Comparison of ENCODE assay signal across 8 mouse cellular contexts in genomic region chr8:90869071-90869919, GRCm38 (mm10). TPM values are rescaled to one million over a fixed set of nuclear protein-coding genes. Genes with fewer than 3 reads are reported as not detected.
DNase-seq lines count a peak whose midpoint lies in the region; ATAC-seq and TF ChIP-seq lines count a peak whose summit lies in the region.

No protein-coding gene starts in this region.

- no peak overlapping the region for H3K9ac ChIP-seq in embryonic facial prominence, embryonic 12.5 days
- H3K9ac ChIP-seq in heart, adult 2 months (ENCODE audit: low read depth, low read length): peak overlapping the region; percentile 54
- H3K9ac ChIP-seq in limb, embryonic 11.5 days (ENCODE audit: low read length): no peak overlapping the region
- H3K9ac ChIP-seq in stomach, embryonic 14.5 days (replicated peaks; ENCODE audit: low read depth, low read length): no peak overlapping the region

- no peaks in the 10 kb centered on the region for H3K27me3 ChIP-seq in embryonic facial prominence, embryonic 12.5 days
- H3K27me3 ChIP-seq in heart, adult 2 months (ENCODE audit: control insufficient read depth, insufficient read depth, low read length): no peaks in the 10 kb centered on the region
- H3K27me3 ChIP-seq in limb, embryonic 11.5 days (ENCODE audit: control insufficient read depth, insufficient read depth, low read length): no peaks in the 10 kb centered on the region
- peaks cover 21% of the 10 kb centered on the region for H3K27me3 ChIP-seq in midbrain, embryonic 10.5 days (ENCODE audit: low read depth, poor library complexity, severe bottlenecking)
- H3K27me3 ChIP-seq in stomach, embryonic 14.5 days (ENCODE audit: control insufficient read depth, insufficient read depth, low read length): no peaks in the 10 kb centered on the region

- no peaks in the 10 kb centered on the region for H3K36me3 ChIP-seq in embryonic facial prominence, embryonic 12.5 days
- H3K36me3 ChIP-seq in heart, adult 2 months (ENCODE audit: control insufficient read depth, insufficient read depth, low read length): peaks cover 6% of the 10 kb centered on the region
- no peaks in the 10 kb centered on the region for H3K36me3 ChIP-seq in limb, embryonic 11.5 days (ENCODE audit: control insufficient read depth, insufficient read depth, low read length)
- H3K36me3 ChIP-seq in midbrain, embryonic 10.5 days: no peaks in the 10 kb centered on the region
- no peaks in the 10 kb centered on the region for H3K36me3 ChIP-seq in stomach, embryonic 14.5 days (ENCODE audit: control insufficient read depth, insufficient read depth, low read length)

- DNase-seq in cerebellum, adult 11-12 months: peak; percentile 60
- DNase-seq in cerebellum, adult 11 months: no peak
- DNase-seq in heart, adult 2 months: peak; percentile 91 to 95
- peak; percentile 83 to 85 for DNase-seq in kidney, adult 8-10 months
- DNase-seq in limb, embryonic 11.5 days (ENCODE audit: low spot score): no peak
- DNase-seq in midbrain, embryonic 10.5 days (ENCODE audit: low spot score): peak; percentile 37

- no peak overlapping the region for H3K4me3 ChIP-seq in embryonic facial prominence, embryonic 12.5 days
- peak overlapping the region; percentile 28 for H3K4me3 ChIP-seq in heart, adult 2 months
- no peak overlapping the region for H3K4me3 ChIP-seq in limb, embryonic 11.5 days (ENCODE audit: low read depth, low read length)
- peak overlapping the region; percentile 37 for H3K4me3 ChIP-seq in midbrain, embryonic 10.5 days
- no peak overlapping the region for H3K4me3 ChIP-seq in stomach, embryonic 14.5 days (ENCODE audit: low read depth, low read length)

- H3K79me2 ChIP-seq in heart, adult 2 months (replicated peaks; ENCODE audit: control insufficient read depth, insufficient read depth, low read length): no peaks in the 10 kb centered on the region

- peak overlapping the region; percentile 21 for H3K4me2 ChIP-seq in embryonic facial prominence, embryonic 12.5 days (replicated peaks)
- H3K4me2 ChIP-seq in limb, embryonic 11.5 days (ENCODE audit: low read depth, severe bottlenecking): no peak overlapping the region
- H3K4me2 ChIP-seq in stomach, embryonic 14.5 days (replicated peaks; ENCODE audit: low read depth, low read length): peak overlapping the region; percentile 13; the same call in 1 of the 2 replicates

- peak overlapping the region; percentile 72 for H3K27ac ChIP-seq in embryonic facial prominence, embryonic 12.5 days
- peak overlapping the region; percentile 85 for H3K27ac ChIP-seq in heart, adult 2 months
- H3K27ac ChIP-seq in limb, embryonic 11.5 days (replicated peaks; ENCODE audit: low read depth, low read length): peak overlapping the region; percentile 42; the same call in 1 of the 2 replicates
- H3K27ac ChIP-seq in midbrain, embryonic 10.5 days (replicated peaks): peak overlapping the region; percentile 86
- H3K27ac ChIP-seq in stomach, embryonic 14.5 days (ENCODE audit: low read length): peak overlapping the region; percentile 81

- TF ChIP-seq POLR2A in heart, adult 2 months (IDR thresholded peaks at IDR 0.05; ENCODE audit: insufficient read depth, low read depth, low read length): peak; percentile 55

- peak; percentile 90 for TF ChIP-seq EP300 in heart, adult 2 months (IDR thresholded peaks at IDR 0.05; ENCODE audit: insufficient read depth, low read depth, low read length)

- no peaks in the 10 kb centered on the region for H3K9me3 ChIP-seq in embryonic facial prominence, embryonic 12.5 days
- H3K9me3 ChIP-seq in limb, embryonic 11.5 days (ENCODE audit: control insufficient read depth, low read length): no peaks in the 10 kb centered on the region
- no peaks in the 10 kb centered on the region for H3K9me3 ChIP-seq in midbrain, embryonic 10.5 days (replicated peaks)
- H3K9me3 ChIP-seq in stomach, embryonic 14.5 days (ENCODE audit: control insufficient read depth, low read depth, low read length): no peaks in the 10 kb centered on the region

- ATAC-seq in embryonic facial prominence, embryonic 12.5 days (ENCODE audit: insufficient number of reproducible peaks, insufficient read depth, low FRiP score, low TSS enrichment): peak; percentile 68; the same call in 1 of the 2 replicates
- ATAC-seq in limb, embryonic 11.5 days (ENCODE audit: insufficient number of reproducible peaks, low FRiP score, low TSS enrichment, low read depth): no peak
- ATAC-seq in stomach, embryonic 14.5 days (ENCODE audit: insufficient number of reproducible peaks, insufficient read depth, low FRiP score, low read depth): peak; percentile 78

- peaks cover 29% of the 10 kb centered on the region for H3K4me1 ChIP-seq in embryonic facial prominence, embryonic 12.5 days
- peaks cover 25% of the 10 kb centered on the region for H3K4me1 ChIP-seq in heart, adult 2 months (ENCODE audit: control insufficient read depth, insufficient read depth, low read length)
- peaks cover 18% of the 10 kb centered on the region for H3K4me1 ChIP-seq in limb, embryonic 11.5 days (ENCODE audit: control insufficient read depth, insufficient read depth, low read length)
- H3K4me1 ChIP-seq in midbrain, embryonic 10.5 days: peaks cover 47% of the 10 kb centered on the region
- peaks cover 28% of the 10 kb centered on the region for H3K4me1 ChIP-seq in stomach, embryonic 14.5 days (ENCODE audit: control insufficient read depth, insufficient read depth, low read length)

- intact Hi-C loops in heart, adult 2 months (cut with DNase I): loop anchor here (1.0 to 2.0 kb wide), 4 partner anchors 8 to 41 kb away; partner anchors contain the start of gene Chd9

- 50% methylated on average over 18 of the region's 18 CpGs for WGBS in embryonic facial prominence, embryonic 12.5 days
- 7% methylated on average over 18 of the region's 18 CpGs for WGBS in heart, adult 2 months
- 48% methylated on average over 18 of the region's 18 CpGs for WGBS in limb, embryonic 11.5 days
- whole genome bisulfite sequencing in midbrain, embryonic 10.5 days: 57% methylated on average over 18 of the region's 18 CpGs
- WGBS in stomach, embryonic 14.5 days: 42% methylated on average over 18 of the region's 18 CpGs

- no peak for TF ChIP-seq CTCF in heart, adult 2 months (IDR thresholded peaks at IDR 0.05)

RNA-seq across cellular contexts. Expression of gene Chd9, which starts 41.1 kb away (rescaled TPM):
- polyA plus RNA-seq in embryonic facial prominence, embryonic 12.5 days (2016; fragmentation: Nextera tagmentation; extraction: Ambion mirVana): 65.3 and 67.2 TPM in 2 replicates
- total RNA-seq in heart, adult 2 months (2021): 10 to 100 TPM; 43.5 to 49.7 TPM
- 54.4 and 54.6 TPM in 2 replicates for polyA plus RNA-seq in heart, adult 2 months (2012; rRNA removed)
- polyA plus RNA-seq in limb, embryonic 11.5 days (2014; fragmentation: Nextera tagmentation; extraction: Ambion mirVana): 60.0 and 62.2 TPM in 2 replicates
- polyA plus RNA-seq in midbrain, embryonic 10.5 days (2016; fragmentation: Nextera tagmentation; extraction: Ambion mirVana): 29.0 and 37.6 TPM in 2 replicates
- polyA plus RNA-seq in stomach, embryonic 14.5 days (2014; fragmentation: Nextera tagmentation; extraction: Ambion mirVana): 112 and 116 TPM in 2 replicates

RNA-seq across cellular contexts. Expression of gene Gm19935, which starts 52.1 kb away (rescaled TPM):
- not detected in 2 replicates for polyA plus RNA-seq in embryonic facial prominence, embryonic 12.5 days (2016; fragmentation: Nextera tagmentation; extraction: Ambion mirVana)
- total RNA-seq in heart, adult 2 months (2021): not detected
- 1.2 TPM in 1 of 2 replicates, not detected in the other for polyA plus RNA-seq in heart, adult 2 months (2012; rRNA removed)
- not detected in 2 replicates for polyA plus RNA-seq in limb, embryonic 11.5 days (2014; fragmentation: Nextera tagmentation; extraction: Ambion mirVana)
- not detected in 2 replicates for polyA plus RNA-seq in midbrain, embryonic 10.5 days (2016; fragmentation: Nextera tagmentation; extraction: Ambion mirVana)
- polyA plus RNA-seq in stomach, embryonic 14.5 days (2014; fragmentation: Nextera tagmentation; extraction: Ambion mirVana): not detected in 2 replicates

Comparison
In these comparisons a context has a peak if more than half of its experiments do, and no peak if none do; other contexts are left out.
1. DNase-seq: peak in cerebellum, adult 11-12 months (single experiment), heart, adult 2 months (2 of 2), kidney, adult 8-10 months (2 of 2) and midbrain, embryonic 10.5 days (single experiment); none in cerebellum, adult 11 months (single experiment) and limb, embryonic 11.5 days (single experiment).
2. H3K4me3 ChIP-seq: peak in heart, adult 2 months (single experiment) and midbrain, embryonic 10.5 days (single experiment); none in embryonic facial prominence, embryonic 12.5 days (single experiment), limb, embryonic 11.5 days (single experiment) and stomach, embryonic 14.5 days (single experiment).
3. Peak in every context shown above with its lines, with median percentiles within 50 percentile points of each other: H3K27ac ChIP-seq.